Mouse (Mus musculus): ENCODE measurements at regions not wholly inside any gene's neighbourhood (a gene's known extent, or its start where the extent isn't known, plus 50 kb on each side); places are given as distances from the start of the nearest gene placed in this dataset.

- WGBS, result 40% methylated on average over 14 of the region's 14 CpGs
- Histone ChIP-seq H3K36me3 (ENCODE audit: poor library complexity, severe bottlenecking) (no peaks in the 10 kb centered on the region), H3K4me2 (no peak overlapping the region), H3K4me1 (peaks cover 29% of the 10 kb centered on the region), H3K27me3 (no peaks in the 10 kb centered on the region), H3K9me3 (replicated peaks) (no peaks in the 10 kb centered on the region), H3K4me3 (no peak overlapping the region), H3K9ac (no peak overlapping the region), H3K27ac (no peak overlapping the region)
- ATAC-seq, result peak; percentile 20; the same call in 1 of the 2 replicates
Measured at GRCm38 (mm10) chr10:39230634-39231410, 67.2 kb upstream of the Ccn6 start.

GRCm38 (mm10) chr10:39229233-39229632 is 65.6 kb upstream of the Ccn6 start:
- H3K4me3 ChIP-seq, result no peak overlapping the region
- no peak overlapping the region for H3K4me2 ChIP-seq
- H3K9ac ChIP-seq, result no peak overlapping the region
- no peaks in the 10 kb centered on the region for H3K9me3 ChIP-seq (replicated peaks)
- 94% methylated on average over 4 of the region's 4 CpGs for WGBS
- H3K4me1 ChIP-seq, result peaks cover 29% of the 10 kb centered on the region
- no peak for ATAC-seq
- no peaks in the 10 kb centered on the region for H3K36me3 ChIP-seq (ENCODE audit: poor library complexity, severe bottlenecking)
- no peaks in the 10 kb centered on the region for H3K27me3 ChIP-seq
- H3K27ac ChIP-seq, result no peak overlapping the region

- H3K4me3 ChIP-seq, result no peak overlapping the region
- no peaks in the 10 kb centered on the region for H3K36me3 ChIP-seq (ENCODE audit: poor library complexity, severe bottlenecking)
- H3K4me1 ChIP-seq, result peaks cover 29% of the 10 kb centered on the region
- H3K9ac ChIP-seq, result 0 out of 2 replicates have a peak overlapping the region, but pooled peaks have one; percentile 30
- no peak for ATAC-seq
- WGBS, result 34% methylated on average over 5 of the region's 5 CpGs
- H3K27me3 ChIP-seq, result no peaks in the 10 kb centered on the region
- H3K4me2 ChIP-seq, result peak overlapping the region; percentile 45
- H3K9me3 ChIP-seq (replicated peaks), result no peaks in the 10 kb centered on the region
- H3K27ac ChIP-seq, result peak overlapping the region; percentile 54; the same call in 1 of the 2 replicates
Measured at GRCm38 (mm10) chr10:39228027-39228426, 64.4 kb upstream of the Ccn6 start.

GRCm38 (mm10) chr10:39227499-39227942 is 63.9 kb upstream of the Ccn6 start:
- peak; percentile 77 for ATAC-seq
- Histone ChIP-seq H3K4me2 (peak overlapping the region; percentile 45), H3K9ac (0 out of 2 replicates have a peak overlapping the region, but pooled peaks have one; percentile 30), H3K4me3 (no peak overlapping the region), H3K4me1 (peaks cover 29% of the 10 kb centered on the region), H3K27ac (peak overlapping the region; percentile 54), H3K27me3 (no peaks in the 10 kb centered on the region), H3K9me3 (replicated peaks) (peaks cover 2% of the 10 kb centered on the region; the same call in 1 of the 2 replicates), H3K36me3 (ENCODE audit: poor library complexity, severe bottlenecking) (no peaks in the 10 kb centered on the region)
- WGBS, result 19% methylated on average over 13 of the region's 13 CpGs

- H3K4me1 ChIP-seq, result peaks cover 29% of the 10 kb centered on the region
- H3K27ac ChIP-seq, result no peak overlapping the region
- H3K4me2 ChIP-seq, result no peak overlapping the region
- ATAC-seq, result no peak
- H3K36me3 ChIP-seq (ENCODE audit: poor library complexity, severe bottlenecking), result no peaks in the 10 kb centered on the region
- H3K9ac ChIP-seq, result no peak overlapping the region
- no peaks in the 10 kb centered on the region for H3K27me3 ChIP-seq
- 49% methylated on average over 2 of the region's 2 CpGs for WGBS
- H3K9me3 ChIP-seq (replicated peaks), result peaks cover 6% of the 10 kb centered on the region; the same call in 1 of the 2 replicates
- no peak overlapping the region for H3K4me3 ChIP-seq
Measured at GRCm38 (mm10) chr10:39226518-39226917, 62.9 kb upstream of the Ccn6 start.

- Histone ChIP-seq H3K4me3 (no peak overlapping the region), H3K36me3 (ENCODE audit: poor library complexity, severe bottlenecking) (no peaks in the 10 kb centered on the region), H3K9me3 (replicated peaks) (peaks cover 6% of the 10 kb centered on the region; the same call in 1 of the 2 replicates), H3K27me3 (no peaks in the 10 kb centered on the region), H3K4me1 (peaks cover 23% of the 10 kb centered on the region), H3K4me2 (no peak overlapping the region), H3K27ac (no peak overlapping the region), H3K9ac (no peak overlapping the region)
- 46% methylated on average over 5 of the region's 5 CpGs for WGBS
- ATAC-seq, result no peak
Measured at GRCm38 (mm10) chr10:39224449-39225094, 61.0 kb upstream of the Ccn6 start.

GRCm38 (mm10) chr10:39221028-39221427 is 57.4 kb upstream of the Ccn6 start:
- no peaks in the 10 kb centered on the region for H3K36me3 ChIP-seq (ENCODE audit: poor library complexity, severe bottlenecking)
- H3K9ac ChIP-seq, result no peak overlapping the region
- 91% methylated on average over 2 of the region's 2 CpGs for WGBS
- no peak overlapping the region for H3K27ac ChIP-seq
- no peak overlapping the region for H3K4me2 ChIP-seq
- H3K9me3 ChIP-seq (replicated peaks), result peaks cover 13% of the 10 kb centered on the region
- no peaks in the 10 kb centered on the region for H3K27me3 ChIP-seq
- ATAC-seq, result no peak
- no peak overlapping the region for H3K4me3 ChIP-seq
- H3K4me1 ChIP-seq, result no peaks in the 10 kb centered on the region

- Histone ChIP-seq H3K4me2 (no peak overlapping the region), H3K27me3 (no peaks in the 10 kb centered on the region), H3K36me3 (ENCODE audit: poor library complexity, severe bottlenecking) (no peaks in the 10 kb centered on the region), H3K9me3 (replicated peaks) (peaks cover 13% of the 10 kb centered on the region), H3K27ac (no peak overlapping the region), H3K4me1 (no peaks in the 10 kb centered on the region), H3K9ac (no peak overlapping the region), H3K4me3 (no peak overlapping the region)
- 86% methylated on average over 2 of the region's 2 CpGs for WGBS
- no peak for ATAC-seq
Measured at GRCm38 (mm10) chr10:39219366-39219765, 55.8 kb upstream of the Ccn6 start.

- H3K4me2 ChIP-seq, result no peak overlapping the region
- no peaks in the 10 kb centered on the region for H3K36me3 ChIP-seq (ENCODE audit: poor library complexity, severe bottlenecking)
- no peak for ATAC-seq
- H3K4me3 ChIP-seq, result no peak overlapping the region
- H3K9ac ChIP-seq, result no peak overlapping the region
- no peaks in the 10 kb centered on the region for H3K27me3 ChIP-seq
- 95% methylated on average over 5 of the region's 5 CpGs for WGBS
- no peaks in the 10 kb centered on the region for H3K4me1 ChIP-seq
- no peak overlapping the region for H3K27ac ChIP-seq
- peaks cover 13% of the 10 kb centered on the region for H3K9me3 ChIP-seq (replicated peaks)
Measured at GRCm38 (mm10) chr10:39218151-39218550, 54.6 kb upstream of the Ccn6 start.

- peaks cover 10% of the 10 kb centered on the region for H3K9me3 ChIP-seq (replicated peaks)
- H3K4me1 ChIP-seq, result no peaks in the 10 kb centered on the region
- no peaks in the 10 kb centered on the region for H3K27me3 ChIP-seq
- no peak overlapping the region for H3K9ac ChIP-seq
- H3K4me3 ChIP-seq, result no peak overlapping the region
- WGBS, result 92% methylated on average over 14 of the region's 14 CpGs
- no peak overlapping the region for H3K4me2 ChIP-seq
- H3K36me3 ChIP-seq (ENCODE audit: poor library complexity, severe bottlenecking), result no peaks in the 10 kb centered on the region
- H3K27ac ChIP-seq, result no peak overlapping the region
- ATAC-seq, result no peak
Measured at GRCm38 (mm10) chr10:39216142-39216904, 52.7 kb upstream of the Ccn6 start.

- H3K4me2 ChIP-seq, result no peak overlapping the region
- H3K4me3 ChIP-seq, result no peak overlapping the region
- no peak overlapping the region for H3K9ac ChIP-seq
- ATAC-seq, result no peak
- H3K9me3 ChIP-seq (replicated peaks), result peaks cover 18% of the 10 kb centered on the region
- WGBS, result 95% methylated on average over 4 of the region's 4 CpGs
- no peaks in the 10 kb centered on the region for H3K27me3 ChIP-seq
- H3K4me1 ChIP-seq, result peaks cover 9% of the 10 kb centered on the region
- no peak overlapping the region for H3K27ac ChIP-seq
- H3K36me3 ChIP-seq (ENCODE audit: poor library complexity, severe bottlenecking), result no peaks in the 10 kb centered on the region
Measured at GRCm38 (mm10) chr10:39214563-39214962, 51.0 kb upstream of the Ccn6 start.
